Mouse (Mus musculus): ENCODE measurements at regions not wholly inside any gene's neighbourhood (a gene's known extent, or its start where the extent isn't known, plus 50 kb on each side); places are given as distances from the start of the nearest gene placed in this dataset.

GRCm38 (mm10) chr5:126816069-126816468 lies 425.5 kb upstream of the Tmem132c start:
- Histone ChIP-seq H3K36me3 (ENCODE audit: insufficient read depth, low read length) (no peaks in the 10 kb centered on the region), H3K9ac (replicated peaks; ENCODE audit: low read depth) (no peak overlapping the region), H3K27me3 (replicated peaks; ENCODE audit: insufficient read depth, low read length) (no peaks in the 10 kb centered on the region), H3K27ac (ENCODE audit: low read length) (no peak overlapping the region), H3K4me1 (ENCODE audit: insufficient read depth, low read depth, low read length) (no peaks in the 10 kb centered on the region), H3K4me2 (replicated peaks; ENCODE audit: low read depth, low read length) (no peak overlapping the region), H3K4me3 (ENCODE audit: low read depth, low read length) (no peak overlapping the region), H3K9me3 (ENCODE audit: low read length) (no peaks in the 10 kb centered on the region)
- ATAC-seq (no peak), DNase-seq (ENCODE audit: low spot score) (no peak)
- TF ChIP-seq EP300 (IDR thresholded peaks at IDR 0.05): no peak
- no peak for TF ChIP-seq CTCF (IDR thresholded peaks at IDR 0.05)

GRCm38 (mm10) chr5:126835440-126835839 lies 406.2 kb upstream of the Tmem132c start:
- WGBS: 88% methylated on average over 3 of the region's 3 CpGs
- Histone ChIP-seq H3K9me3 (ENCODE audit: low read length) (no peaks in the 10 kb centered on the region; the same call in 1 of the 2 replicates), H3K9ac (replicated peaks; ENCODE audit: low read depth) (no peak overlapping the region), H3K4me1 (ENCODE audit: insufficient read depth, low read depth, low read length) (no peaks in the 10 kb centered on the region), H3K4me3 (ENCODE audit: low read depth, low read length) (no peak overlapping the region), H3K27me3 (replicated peaks; ENCODE audit: insufficient read depth, low read length) (no peaks in the 10 kb centered on the region), H3K4me2 (replicated peaks; ENCODE audit: low read depth, low read length) (no peak overlapping the region), H3K27ac (ENCODE audit: low read length) (no peak overlapping the region), H3K36me3 (ENCODE audit: insufficient read depth, low read length) (no peaks in the 10 kb centered on the region)
- TF ChIP-seq EP300 (IDR thresholded peaks at IDR 0.05) (no peak), CTCF (IDR thresholded peaks at IDR 0.05) (no peak)
- DNase-seq (ENCODE audit: low spot score) (no peak), ATAC-seq (no peak)

- Histone ChIP-seq H3K4me2 (replicated peaks; ENCODE audit: low read depth, low read length) (no peak overlapping the region), H3K9me3 (ENCODE audit: low read length) (no peaks in the 10 kb centered on the region), H3K4me3 (ENCODE audit: low read depth, low read length) (no peak overlapping the region), H3K4me1 (ENCODE audit: insufficient read depth, low read depth, low read length) (no peaks in the 10 kb centered on the region), H3K27ac (ENCODE audit: low read length) (no peak overlapping the region), H3K9ac (replicated peaks; ENCODE audit: low read depth) (no peak overlapping the region), H3K27me3 (replicated peaks; ENCODE audit: insufficient read depth, low read length) (no peaks in the 10 kb centered on the region), H3K36me3 (ENCODE audit: insufficient read depth, low read length) (no peaks in the 10 kb centered on the region)
- 61% methylated on average over 4 of the region's 4 CpGs for WGBS
- no peak for DNase-seq (ENCODE audit: low spot score)
- ATAC-seq: no peak
- no peak for TF ChIP-seq EP300 (IDR thresholded peaks at IDR 0.05)
- TF ChIP-seq CTCF (IDR thresholded peaks at IDR 0.05): no peak
These were observed 399.0 kb upstream of the Tmem132c start for GRCm38 (mm10) chr5:126842606-126843005.

GRCm38 (mm10) chr5:126862078-126862477 lies 379.5 kb upstream of the Tmem132c start:
- H3K9ac ChIP-seq (replicated peaks; ENCODE audit: low read depth): no peak overlapping the region
- H3K27me3 ChIP-seq (replicated peaks; ENCODE audit: insufficient read depth, low read length): no peaks in the 10 kb centered on the region
- H3K9me3 ChIP-seq (ENCODE audit: low read length): no peaks in the 10 kb centered on the region
- H3K36me3 ChIP-seq (ENCODE audit: insufficient read depth, low read length): no peaks in the 10 kb centered on the region
- WGBS: 88% methylated on average over 1 of the region's 1 CpGs
- TF ChIP-seq EP300 (IDR thresholded peaks at IDR 0.05) (no peak), CTCF (IDR thresholded peaks at IDR 0.05) (no peak)
- H3K4me3 ChIP-seq (ENCODE audit: low read depth, low read length): no peak overlapping the region
- no peak for ATAC-seq
- DNase-seq (ENCODE audit: low spot score): no peak
- no peak overlapping the region for H3K4me2 ChIP-seq (replicated peaks; ENCODE audit: low read depth, low read length)
- no peak overlapping the region for H3K27ac ChIP-seq (ENCODE audit: low read length)
- no peaks in the 10 kb centered on the region for H3K4me1 ChIP-seq (ENCODE audit: insufficient read depth, low read depth, low read length)

GRCm38 (mm10) chr5:126875842-126876241 lies 365.8 kb upstream of the Tmem132c start:
- Histone ChIP-seq H3K4me2 (replicated peaks; ENCODE audit: low read depth, low read length) (no peak overlapping the region), H3K27me3 (replicated peaks; ENCODE audit: insufficient read depth, low read length) (no peaks in the 10 kb centered on the region), H3K9ac (replicated peaks; ENCODE audit: low read depth) (no peak overlapping the region), H3K9me3 (ENCODE audit: low read length) (no peaks in the 10 kb centered on the region), H3K4me1 (ENCODE audit: insufficient read depth, low read depth, low read length) (no peaks in the 10 kb centered on the region), H3K36me3 (ENCODE audit: insufficient read depth, low read length) (no peaks in the 10 kb centered on the region), H3K27ac (ENCODE audit: low read length) (no peak overlapping the region), H3K4me3 (ENCODE audit: low read depth, low read length) (no peak overlapping the region)
- TF ChIP-seq CTCF (IDR thresholded peaks at IDR 0.05) (no peak), EP300 (IDR thresholded peaks at IDR 0.05) (no peak)
- 54% methylated on average over 1 of the region's 1 CpGs for WGBS
- peak; percentile 51 for DNase-seq (ENCODE audit: low spot score)
- ATAC-seq: peak; percentile 62

- H3K27ac ChIP-seq (ENCODE audit: low read length): no peak overlapping the region
These were observed 350.9 kb upstream of the Tmem132c start for GRCm38 (mm10) chr5:126890710-126891109.

GRCm38 (mm10) chr5:126893063-126893462 lies 348.5 kb upstream of the Tmem132c start:
- no peaks in the 10 kb centered on the region for H3K27me3 ChIP-seq (replicated peaks; ENCODE audit: insufficient read depth, low read length)
- TF ChIP-seq EP300 (IDR thresholded peaks at IDR 0.05): no peak
- no peak for TF ChIP-seq CTCF (IDR thresholded peaks at IDR 0.05)
- H3K4me1 ChIP-seq (ENCODE audit: insufficient read depth, low read depth, low read length): no peaks in the 10 kb centered on the region
- H3K9ac ChIP-seq (replicated peaks; ENCODE audit: low read depth): no peak overlapping the region
- 89% methylated on average over 4 of the region's 4 CpGs for WGBS
- no peak overlapping the region for H3K27ac ChIP-seq (ENCODE audit: low read length)
- DNase-seq (ENCODE audit: low spot score) (no peak), ATAC-seq (no peak)
- no peaks in the 10 kb centered on the region for H3K9me3 ChIP-seq (ENCODE audit: low read length)
- H3K36me3 ChIP-seq (ENCODE audit: insufficient read depth, low read length): no peaks in the 10 kb centered on the region
- H3K4me3 ChIP-seq (ENCODE audit: low read depth, low read length): no peak overlapping the region
- no peak overlapping the region for H3K4me2 ChIP-seq (replicated peaks; ENCODE audit: low read depth, low read length)

More at GRCm38 (mm10) chr5:126890710-126891109, 350.9 kb upstream of the Tmem132c start:
- Histone ChIP-seq H3K9me3 (ENCODE audit: low read length) (no peaks in the 10 kb centered on the region), H3K27me3 (replicated peaks; ENCODE audit: insufficient read depth, low read length) (no peaks in the 10 kb centered on the region), H3K9ac (replicated peaks; ENCODE audit: low read depth) (no peak overlapping the region), H3K36me3 (ENCODE audit: insufficient read depth, low read length) (no peaks in the 10 kb centered on the region), H3K4me2 (replicated peaks; ENCODE audit: low read depth, low read length) (no peak overlapping the region), H3K4me3 (ENCODE audit: low read depth, low read length) (no peak overlapping the region), H3K4me1 (ENCODE audit: insufficient read depth, low read depth, low read length) (no peaks in the 10 kb centered on the region)
- ATAC-seq: no peak
- 44% methylated on average over 1 of the region's 1 CpGs for WGBS
- no peak for DNase-seq (ENCODE audit: low spot score)
- TF ChIP-seq CTCF (IDR thresholded peaks at IDR 0.05): no peak
- TF ChIP-seq EP300 (IDR thresholded peaks at IDR 0.05): no peak
